Mouse (Mus musculus): ENCODE results near the gene Dmrtc1c1.
"Not testable (repeated sequence)": the region's sequence is repeated elsewhere in the genome, so short reads cannot be mapped to it uniquely, and the experiment has no call there.

Gene Dmrtc1c1

GRCm38 (mm10) chrX:102802663-102803062 lies at the start of gene Dmrtc1c1:
Gene Dmrtc1c1, plus strand, starts transcription at chrX:102802963.
- in situ Hi-C loops (cut with MboI, MseI) = loop anchor here (10.0 kb wide), 1 partner anchor 62 kb away; the partner anchor contains the start of gene 1700031F05Rik

GRCm38 (mm10) chrX:102765878-102766277 lies 36.9 kb upstream of the Dmrtc1c1 start:
- in situ Hi-C loops (cut with MboI, MseI) = no loop called here

- in situ Hi-C loops (cut with MboI, MseI) = no loop called here
Measured at GRCm38 (mm10) chrX:102812311-102812710, 9.5 kb downstream of the Dmrtc1c1 start.

DNA sequence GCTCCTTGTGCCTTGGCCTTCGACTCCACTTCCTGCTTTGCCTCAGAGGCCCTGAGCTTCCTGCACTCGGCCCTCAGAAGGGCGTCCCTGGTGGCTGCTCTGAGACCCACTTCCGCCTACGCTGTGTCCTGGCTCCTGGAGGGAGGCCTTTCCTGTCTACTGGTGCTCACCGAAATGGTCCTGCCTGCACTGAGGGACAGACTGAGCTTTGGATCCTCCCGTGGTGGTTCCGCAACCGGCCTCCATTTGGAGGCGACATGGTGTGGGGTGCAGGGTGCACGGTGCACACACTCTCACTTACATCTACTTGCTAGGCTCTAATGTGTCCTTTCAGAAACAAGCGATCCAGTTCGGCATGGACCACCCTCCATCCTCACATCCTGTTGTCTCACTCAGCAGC lies 51.8 kb downstream of the Dmrtc1c1 start, which contains the start of gene Dmrtc1c2:
Gene Dmrtc1c2 (minus strand): TSS at position 101 of the 400 bp plus-strand sequence.
- in situ Hi-C loops (cut with MboI, MseI) = not testable (repeated sequence)

Data from T-helper 1 cell (primary cell).